Mouse (Mus musculus) frontal cortex, adult 2 months (tissue): ENCODE measurements around the gene Cenpu. TPM values are rescaled to one million over a fixed set of nuclear protein-coding genes. Genes with fewer than 3 reads are reported as not detected.
"Not testable (repeated sequence)": the region's sequence is repeated elsewhere in the genome, so short reads cannot be mapped to it uniquely, and the experiment has no call there.

Experiments
- DNase-seq, 2 experiments: peaks; one replicate each; pipeline ENCODE4 v3.0.0; 2022; ENCODE audit warnings: low spot score in 1 of 2; ENCODE audit errors: extremely low spot score in 1 of 2
- polyA plus RNA-seq: library from polyadenylated mRNA; depleted of rRNA; stranded (reverse); fragments of >200 nt; gene quantifications from 2 replicates; pipeline ENCODE4 v1.2.3, GENCODE M21; 2012

The Cenpu gene
- polyA plus RNA-seq, 1 experiment: 2.9 TPM

GRCm38 (mm10) chr8:46547245-46547644 lies 4.6 kb upstream of the Cenpu start:
- peak in 1 of 2 experiments; percentile 64 for DNase-seq

- DNase-seq: no peak
These were observed 1.8 kb upstream of the Cenpu start for GRCm38 (mm10) chr8:46550058-46550457.

- peak in 1 of 2 experiments; percentile 33 for DNase-seq
These were observed 799 bp upstream of the Cenpu start for GRCm38 (mm10) chr8:46551029-46551428.

DNA sequence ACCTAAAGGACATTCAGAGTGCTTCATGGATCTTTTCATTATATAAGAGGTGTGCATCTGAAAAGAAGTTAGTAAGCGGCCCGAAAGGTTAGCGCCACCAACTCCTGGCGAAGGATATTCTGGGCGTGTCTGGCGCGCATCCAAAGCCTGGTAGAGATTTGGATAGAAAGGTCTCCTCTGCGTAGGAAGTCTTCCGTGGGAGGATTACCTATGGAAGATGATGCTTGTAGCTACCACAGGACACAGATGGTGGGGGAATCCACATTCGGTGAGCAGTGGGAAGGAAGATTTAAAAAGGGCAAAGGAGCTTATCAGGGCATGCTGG lies 575 bp downstream of the Cenpu start:
- DNase-seq: no peak

- DNase-seq: no peak
These were observed 7.6 kb downstream of the Cenpu start for GRCm38 (mm10) chr8:46559428-46559827.

DNA sequence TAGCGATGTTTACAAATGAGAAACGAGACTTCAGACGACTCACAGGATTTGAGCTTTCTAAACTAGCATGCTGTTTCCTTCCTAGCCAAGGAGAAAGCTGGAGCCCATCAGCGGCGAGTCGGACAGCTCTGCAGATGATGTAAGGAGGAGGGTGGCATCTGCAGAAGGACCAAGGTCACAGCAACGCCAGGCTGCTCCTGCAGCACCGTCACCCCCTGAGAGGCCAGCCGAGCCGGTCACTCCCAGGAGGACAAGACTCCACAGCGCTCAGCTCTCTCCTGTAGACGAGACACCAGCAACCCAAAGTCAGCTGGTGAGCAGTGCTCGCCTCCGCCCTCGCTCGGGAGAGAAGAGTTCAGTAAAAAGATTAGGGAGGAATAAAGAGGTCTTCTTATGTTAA lies 10.5 kb downstream of the Cenpu start:
- no peak for DNase-seq

GRCm38 (mm10) chr8:46566914-46567529 lies 15.2 kb downstream of the Cenpu start:
- DNase-seq: peak; percentile 89

DNA sequence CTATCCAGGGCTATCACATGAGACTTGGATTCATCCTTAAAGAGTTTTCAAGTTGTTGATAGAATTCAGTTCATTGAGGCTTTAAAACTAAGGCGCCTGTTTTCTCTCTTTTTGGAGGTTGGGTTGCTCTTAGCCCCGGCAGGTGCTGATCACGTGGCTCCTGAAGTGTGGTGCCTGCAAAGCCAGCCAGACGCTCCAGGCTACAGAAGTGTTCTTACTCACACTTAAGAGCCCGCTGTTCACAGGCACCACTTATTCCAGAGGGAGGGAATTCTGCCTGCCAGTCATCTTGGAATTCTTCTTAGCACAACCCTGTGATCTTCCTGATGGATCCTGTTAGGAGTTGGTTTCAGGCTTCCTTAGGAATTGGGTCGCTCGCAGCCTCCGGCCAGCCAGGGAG lies 16.1 kb downstream of the Cenpu start:
- peak in 1 of 2 experiments; percentile 37 for DNase-seq

DNA sequence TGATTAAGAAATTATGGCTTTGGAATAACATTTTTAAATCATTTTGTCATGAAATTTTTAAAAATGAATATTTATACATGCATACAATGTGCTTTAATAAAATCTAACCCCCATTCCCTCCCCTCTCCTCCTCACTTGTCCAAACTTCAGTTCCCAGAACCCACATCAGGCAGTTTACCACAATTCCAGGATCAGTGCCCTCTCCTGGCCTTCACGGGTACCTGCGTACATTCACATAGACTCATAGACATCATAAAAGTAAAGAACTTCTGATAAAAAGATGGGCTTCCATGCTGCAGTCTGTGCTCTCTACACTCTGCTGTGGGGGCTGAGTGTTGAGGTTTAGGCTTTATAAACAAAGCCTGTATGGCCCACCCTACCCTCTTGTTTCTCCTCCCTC lies 17.1 kb downstream of the Cenpu start:
- no peak for DNase-seq

GRCm38 (mm10) chr8:46569659-46570441 lies 18.0 kb downstream of the Cenpu start:
- no peak for DNase-seq

DNA sequence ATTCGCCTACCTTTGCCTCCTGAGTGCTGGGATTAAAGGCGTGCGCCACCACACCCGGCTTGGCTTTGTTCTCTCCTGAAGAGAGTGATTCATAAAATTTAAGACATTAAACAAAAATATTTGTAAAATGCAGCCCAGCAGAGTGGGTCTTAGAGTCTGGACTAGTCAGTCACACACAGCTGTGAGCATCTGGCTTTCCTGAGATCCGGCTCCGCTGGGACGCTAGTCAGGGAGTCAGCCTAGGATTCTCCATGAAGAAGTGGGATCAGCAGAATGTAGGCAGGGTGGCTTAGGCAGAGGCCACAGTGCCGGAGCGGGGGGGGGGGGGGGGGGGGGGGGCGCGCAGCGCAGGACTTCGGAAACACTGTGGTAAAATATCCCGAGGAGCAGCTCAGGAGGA lies 18.8 kb downstream of the Cenpu start:
- DNase-seq: no peak

- no peak for DNase-seq
These were observed 21.6 kb downstream of the Cenpu start for GRCm38 (mm10) chr8:46573446-46573845.

DNA sequence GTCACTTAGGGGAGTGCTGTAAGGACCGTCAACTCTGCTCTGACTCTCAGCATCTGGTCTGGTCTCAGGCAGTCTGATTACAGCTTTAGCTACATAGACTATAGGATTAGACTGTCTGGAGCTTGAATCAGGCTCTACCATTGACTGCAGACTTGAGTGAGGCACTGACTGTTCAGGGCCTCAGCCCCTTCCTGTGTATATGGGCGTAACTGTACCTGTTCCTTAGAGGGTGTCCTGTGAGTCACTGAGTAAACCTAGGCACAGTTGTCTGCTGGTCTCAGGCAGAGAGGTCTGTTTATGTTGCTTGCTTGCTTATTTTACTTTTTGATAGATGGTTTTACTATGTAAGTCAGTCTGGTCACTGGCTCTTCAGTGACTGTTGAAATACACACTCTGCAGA lies 22.1 kb downstream of the Cenpu start:
- DNase-seq: no peak

DNA sequence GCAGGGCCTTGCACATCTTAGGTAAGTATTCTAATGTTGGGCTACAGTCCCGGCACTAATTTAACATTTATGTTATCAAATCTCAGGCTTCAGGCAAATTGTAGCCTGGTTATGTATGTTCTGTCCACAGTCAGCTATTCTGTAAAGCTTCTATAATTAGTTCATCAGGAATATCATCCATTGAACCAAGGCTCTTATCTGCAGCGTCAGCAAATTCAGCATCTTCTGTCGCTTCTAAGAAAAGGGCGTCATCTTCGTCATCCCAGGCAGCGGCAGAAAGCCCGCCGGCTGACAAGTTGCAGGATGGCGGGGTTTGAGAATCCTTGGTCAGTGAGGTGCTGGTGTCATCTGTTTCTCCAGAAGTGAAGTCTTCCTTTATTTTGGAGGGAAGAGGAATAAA lies 27.0 kb downstream of the Cenpu start:
- no peak for DNase-seq

- DNase-seq: not testable (repeated sequence)
These were observed 32.5 kb downstream of the Cenpu start for GRCm38 (mm10) chr8:46584328-46584727.

- no peak for DNase-seq
These were observed 33.7 kb downstream of the Cenpu start for GRCm38 (mm10) chr8:46585576-46585975.

DNA sequence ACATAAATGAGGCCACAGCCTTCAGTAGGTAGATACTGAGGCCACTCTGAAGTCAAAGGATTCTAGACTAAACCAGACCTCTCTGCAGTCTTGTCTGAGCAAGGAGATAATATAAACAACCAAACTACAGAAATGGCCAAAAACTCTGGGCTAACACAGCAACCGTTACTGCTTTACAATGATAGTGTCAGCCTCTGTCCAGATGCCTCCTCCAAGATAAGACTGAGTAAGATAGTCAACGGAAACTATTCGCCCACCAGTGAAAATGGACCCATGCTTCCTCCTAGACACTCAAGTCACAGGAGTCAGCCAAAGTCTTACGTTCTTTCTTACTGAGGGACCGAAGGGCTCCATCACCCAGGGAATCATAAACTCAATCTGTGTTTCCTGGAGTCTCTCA lies 36.1 kb downstream of the Cenpu start:
- DNase-seq: no peak

DNA sequence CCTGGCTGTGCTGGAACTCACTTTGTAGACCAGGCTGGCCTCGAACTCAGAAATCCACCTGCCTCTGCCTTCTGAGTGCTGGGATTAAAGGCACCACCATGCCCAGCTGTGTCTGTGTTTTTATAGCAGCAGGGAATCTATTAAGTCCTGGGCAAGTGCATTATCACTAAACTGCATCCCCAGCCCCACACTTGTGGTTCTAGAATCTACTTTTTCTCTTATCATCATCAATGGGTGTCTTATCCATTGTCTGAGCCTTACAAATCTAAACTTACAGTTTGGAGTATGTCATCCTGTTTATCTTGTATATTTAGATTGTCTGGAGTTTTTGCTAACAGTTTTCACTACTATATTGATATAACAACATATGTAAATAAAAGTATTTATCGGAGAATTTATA lies 36.8 kb downstream of the Cenpu start:
- DNase-seq: no peak

GRCm38 (mm10) chr8:46593067-46593466 lies 41.2 kb downstream of the Cenpu start:
- no peak for DNase-seq

GRCm38 (mm10) chr8:46593772-46594171 lies 41.9 kb downstream of the Cenpu start:
- no peak for DNase-seq

- no peak for DNase-seq
These were observed 43.8 kb downstream of the Cenpu start for GRCm38 (mm10) chr8:46595593-46595992.

DNA sequence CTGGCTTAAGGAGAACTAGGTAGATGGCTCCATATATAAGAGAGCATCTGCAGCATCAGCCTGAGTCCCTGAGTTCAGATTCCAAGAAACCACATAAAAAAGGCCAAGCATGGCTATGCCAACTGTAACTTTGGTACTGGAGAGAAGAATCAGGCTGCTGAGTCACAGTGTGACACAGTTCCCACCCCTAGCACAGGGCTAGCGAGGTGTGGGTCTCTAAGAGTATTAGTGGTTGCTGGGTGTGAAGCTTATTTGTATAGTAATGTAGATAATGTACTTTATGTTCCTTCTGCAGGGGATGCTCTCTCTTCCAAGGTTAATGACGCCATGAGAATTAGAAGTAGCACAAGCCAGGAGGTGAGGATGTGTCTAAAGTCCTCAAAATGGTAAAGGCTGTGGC lies 44.7 kb downstream of the Cenpu start:
- no peak for DNase-seq
